Mouse (Mus musculus): ENCODE measurements around the gene Lzts3.

The Lzts3 gene

DNA sequence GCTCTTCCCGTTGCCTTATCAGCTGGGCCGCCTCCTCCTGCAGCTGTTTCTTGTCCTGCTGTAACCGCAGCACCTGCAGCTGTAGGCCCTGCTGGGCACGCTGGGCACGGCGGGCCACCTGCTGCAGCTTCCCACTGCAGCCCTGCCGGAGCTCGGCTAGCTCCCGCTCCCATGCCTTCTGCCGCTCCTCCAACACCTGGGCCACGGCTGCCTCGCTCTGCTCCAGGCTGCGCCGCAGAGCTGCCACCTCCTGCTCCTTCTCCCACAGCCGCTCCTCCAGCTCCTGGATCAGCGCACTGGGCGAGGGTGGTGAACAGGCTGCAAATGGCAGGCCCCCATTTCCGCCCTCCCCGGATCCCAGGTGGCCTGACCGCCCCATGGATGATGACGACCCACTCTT, 6.8 kb downstream of the Lzts3 start:
- DNase-seq (ENCODE audit: low read depth, low spot score), result peak; percentile 65

DNA sequence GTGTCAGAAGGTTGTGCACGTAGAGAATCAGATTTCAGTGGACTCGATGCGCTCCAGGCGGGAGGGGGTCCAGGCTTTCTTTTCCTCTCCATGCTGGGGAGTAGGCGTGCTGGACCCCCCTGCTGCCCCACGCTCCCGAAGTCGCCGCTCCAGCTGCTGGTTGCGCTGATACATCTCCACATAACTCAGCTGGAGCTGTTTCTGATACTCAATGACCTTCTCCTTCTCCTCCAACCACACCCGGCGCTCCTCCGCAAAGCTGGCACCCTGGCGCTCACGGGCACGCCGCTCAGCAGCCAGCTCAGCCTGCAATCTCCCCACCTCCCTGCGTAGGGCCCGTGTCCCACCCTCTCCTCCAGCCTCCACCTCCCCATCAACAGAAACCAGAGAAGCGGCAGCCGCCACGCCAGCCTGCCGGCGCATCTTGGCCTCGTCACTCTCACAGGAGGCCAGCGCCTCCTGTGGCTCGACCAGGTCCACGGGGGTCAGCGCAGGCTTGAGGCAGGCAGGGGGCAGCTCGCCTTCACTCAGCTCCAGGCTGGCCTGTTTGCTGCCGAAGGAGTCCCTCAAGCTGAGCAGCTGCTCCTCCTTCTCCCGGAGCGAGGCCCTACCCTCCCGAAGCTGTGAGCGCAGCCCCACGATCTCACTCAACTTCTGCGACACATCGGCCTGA, 7.7 kb downstream of the Lzts3 start:
- peak; percentile 48 for DNase-seq (ENCODE audit: low read depth, low spot score)

DNA sequence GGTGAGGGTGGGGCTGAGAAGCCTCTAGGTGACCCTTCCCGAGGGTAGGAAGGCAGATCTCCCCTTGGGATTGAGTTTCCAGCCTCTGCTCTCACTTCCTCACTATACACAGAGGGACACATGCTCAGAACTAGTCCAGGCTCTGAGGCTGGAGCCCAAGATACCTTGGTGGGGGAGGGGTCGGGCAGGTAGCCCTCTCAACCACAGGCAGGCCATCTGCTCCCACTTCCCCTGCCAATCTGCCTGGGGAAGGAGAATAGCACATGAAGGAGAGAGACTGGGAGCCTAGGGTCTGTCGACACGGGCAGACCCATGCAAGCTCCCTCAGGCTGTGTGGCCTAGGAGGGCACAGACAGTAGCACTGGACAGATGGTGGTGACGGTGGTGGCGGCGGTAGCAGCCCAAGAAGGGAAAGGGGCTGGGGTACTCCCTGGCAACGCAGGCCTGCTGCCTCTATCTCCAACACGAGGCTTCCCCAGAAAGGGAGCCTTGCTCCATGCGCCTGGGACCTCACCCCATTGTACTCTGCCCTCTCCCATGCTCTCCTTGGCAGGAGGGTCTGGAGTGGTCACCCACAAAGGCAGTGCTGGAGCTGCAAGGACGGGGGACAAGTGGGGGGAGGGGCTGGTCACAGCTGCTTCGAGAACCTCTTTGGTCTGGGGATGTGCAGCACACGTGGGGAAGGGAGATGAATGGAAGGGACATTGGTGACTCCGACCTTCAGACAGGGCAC, 8.4 kb downstream of the Lzts3 start:
- DNase-seq (ENCODE audit: low read depth, low spot score), result peak; percentile 20

DNA sequence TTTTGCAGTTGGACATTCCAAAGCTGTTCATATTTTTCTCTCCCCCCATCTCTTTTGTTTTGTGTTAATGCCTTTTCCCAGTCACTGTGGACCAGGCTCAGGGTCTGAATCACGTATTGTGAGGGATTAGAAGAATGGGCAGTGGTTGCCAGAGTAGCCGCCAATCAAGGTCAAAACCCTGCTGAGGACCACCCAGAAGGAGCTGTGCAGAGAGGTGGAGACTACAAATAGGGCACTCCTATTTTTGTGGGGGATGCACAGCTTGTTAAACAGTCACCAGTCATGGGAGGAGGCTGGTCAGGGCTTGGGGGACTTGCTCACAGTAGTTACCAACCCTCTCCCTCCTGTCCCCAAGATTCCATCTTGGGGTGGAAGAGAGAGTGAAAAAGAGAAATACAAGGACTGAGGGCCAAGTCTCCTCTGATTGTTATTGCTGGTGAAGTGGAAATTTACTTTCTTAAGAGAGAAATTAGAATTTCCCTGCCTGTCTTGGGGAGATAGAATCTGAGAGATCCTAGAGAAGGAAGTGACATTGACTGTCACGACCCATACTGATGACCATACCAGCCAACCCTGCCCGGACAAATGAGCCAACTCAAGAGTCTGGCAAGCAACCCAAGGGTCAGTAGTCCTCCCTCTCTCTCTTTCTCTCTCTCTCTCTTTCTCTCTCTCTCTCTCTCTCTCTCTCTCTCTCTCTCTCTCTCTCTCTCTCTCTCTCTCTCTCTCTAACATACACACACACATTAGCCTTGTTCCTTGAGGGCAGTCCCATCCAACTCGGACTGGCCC, 9.5 kb downstream of the Lzts3 start:
- DNase-seq (ENCODE audit: low read depth, low spot score), result peak; percentile 34

DNA sequence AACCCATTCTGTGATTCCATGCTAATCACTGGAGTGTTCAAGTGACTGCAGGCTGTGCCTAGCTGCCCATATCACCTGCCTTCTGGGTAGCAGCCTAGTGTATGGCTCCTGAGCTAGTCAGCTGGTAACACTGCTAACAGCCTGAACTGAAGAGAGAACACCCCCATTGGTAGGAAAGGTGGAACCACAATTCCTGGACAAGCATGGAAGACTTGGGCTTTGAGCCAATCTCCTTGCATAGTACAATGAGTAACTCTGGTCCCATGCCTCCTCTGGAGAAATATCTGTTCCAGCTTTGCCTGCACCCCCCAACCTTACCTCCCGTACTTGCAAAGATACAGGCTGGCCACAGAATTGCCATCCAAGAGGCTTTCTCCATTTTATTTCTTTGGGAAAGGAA, 10.2 kb downstream of the Lzts3 start:
- no peak for DNase-seq (ENCODE audit: low read depth, low spot score)

DNA sequence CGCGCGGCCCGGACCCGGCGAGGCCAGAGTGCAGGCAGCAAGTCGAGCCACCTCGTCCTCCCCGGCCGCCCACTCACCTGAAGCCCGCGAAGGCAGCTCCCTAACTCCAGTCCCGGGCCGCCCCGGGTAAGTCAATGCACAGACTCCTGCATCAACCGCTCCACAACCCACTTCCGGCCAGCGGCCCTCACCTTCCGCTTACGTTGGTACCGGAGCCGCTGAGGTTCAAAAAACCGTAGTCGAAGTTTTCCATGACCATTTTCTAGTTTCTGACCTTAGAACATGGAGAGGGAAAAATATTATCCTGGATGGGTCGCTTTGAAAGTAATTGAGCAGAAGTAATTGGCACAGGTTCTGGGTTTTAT, 12.8 kb downstream of the Lzts3 start, which contains the start of the genes Fastkd5 and Ubox5:
Fastkd5 (minus strand) TSS at position 189 of the 365 bp plus-strand sequence.
Ubox5 (minus strand) TSS at position 200 of the 365 bp plus-strand sequence.
- DNase-seq (ENCODE audit: low read depth, low spot score), result peak; percentile 84

DNA sequence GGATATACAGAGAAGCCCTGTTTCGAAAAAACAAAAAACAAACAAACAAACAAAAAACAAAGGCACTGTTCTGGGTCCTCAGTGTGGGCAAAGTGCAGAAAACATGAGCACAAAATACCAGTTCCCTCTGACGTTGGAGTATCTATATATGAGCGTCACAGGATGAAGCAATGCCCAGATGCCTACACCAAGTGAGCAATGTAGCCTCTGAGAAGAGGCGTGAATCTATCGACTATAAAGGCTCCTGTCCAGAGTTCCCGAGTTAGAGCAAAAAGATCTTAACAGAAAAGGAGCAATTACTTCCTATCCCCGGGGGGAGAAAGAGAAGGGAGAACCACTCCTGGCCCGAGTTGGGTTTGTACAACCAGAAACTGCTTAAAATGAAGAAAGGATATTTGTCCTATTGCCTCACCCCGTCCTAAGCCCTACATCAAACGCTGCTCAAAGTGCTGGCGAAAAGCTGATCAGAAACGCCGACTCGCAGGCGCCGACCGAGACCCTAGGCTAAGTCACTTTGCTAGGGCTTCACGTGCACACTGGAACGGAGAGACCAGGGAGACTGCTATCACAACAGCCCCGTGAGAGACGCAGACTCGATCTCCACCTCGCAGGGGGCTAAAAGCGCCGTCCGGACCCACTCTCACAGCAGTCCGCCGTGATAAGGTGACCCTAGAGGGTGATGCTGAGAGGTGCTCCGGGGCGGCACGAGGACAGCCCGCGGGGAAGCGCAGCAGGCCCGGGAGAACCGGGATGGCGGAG, 13.3 kb downstream of the Lzts3 start:
- peak; percentile 57 for DNase-seq (ENCODE audit: low read depth, low spot score)

GRCm38 (mm10) chr2:130628424-130628823, 14.2 kb downstream of the Lzts3 start:
- DNase-seq (ENCODE audit: low read depth, low spot score), result peak; percentile 84

DNA sequence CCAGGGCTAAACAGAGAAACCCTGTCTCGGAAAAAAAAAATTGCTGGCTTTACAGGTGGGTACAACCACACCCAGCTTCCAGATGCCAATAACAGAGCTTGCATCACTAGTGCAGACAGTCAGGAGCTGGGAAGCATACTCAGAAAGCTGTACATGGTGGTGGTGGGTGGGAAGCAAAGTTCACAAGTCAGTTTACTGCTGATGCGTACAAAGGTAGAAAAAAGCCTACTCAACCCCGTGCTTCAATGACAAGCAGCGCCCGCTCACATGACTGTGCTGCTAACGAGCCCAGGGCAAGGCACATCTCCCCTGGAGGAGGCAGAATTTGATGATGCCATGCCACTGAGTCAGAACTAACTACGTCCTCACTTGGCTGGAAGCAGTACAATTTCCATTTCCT, 23.6 kb downstream of the Lzts3 start:
- DNase-seq (ENCODE audit: low read depth, low spot score), result no peak

DNA sequence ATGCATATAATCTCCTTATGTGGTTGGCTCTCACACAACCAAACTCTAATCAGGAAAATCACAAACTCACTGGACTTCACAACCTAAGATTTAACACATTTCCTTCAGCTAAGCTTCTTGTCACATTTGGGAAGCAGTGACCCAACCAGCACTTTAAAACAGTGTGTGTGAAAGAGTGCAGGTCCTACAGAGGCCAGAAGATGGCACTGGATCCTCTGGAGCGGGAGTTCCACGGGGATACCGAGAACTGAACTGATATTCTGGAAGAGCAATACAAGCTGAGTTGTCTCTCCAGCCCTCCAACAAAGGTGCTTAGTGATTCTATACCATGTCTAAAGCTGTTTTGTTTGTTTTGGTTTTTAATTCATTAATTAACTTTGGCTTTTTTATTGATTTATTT, 29.5 kb downstream of the Lzts3 start:
- DNase-seq (ENCODE audit: low read depth, low spot score), result peak; percentile 69

GRCm38 (mm10) chr2:130602195-130602594, 40.4 kb downstream of the Lzts3 start:
- DNase-seq (ENCODE audit: low read depth, low spot score), result no peak

DNA sequence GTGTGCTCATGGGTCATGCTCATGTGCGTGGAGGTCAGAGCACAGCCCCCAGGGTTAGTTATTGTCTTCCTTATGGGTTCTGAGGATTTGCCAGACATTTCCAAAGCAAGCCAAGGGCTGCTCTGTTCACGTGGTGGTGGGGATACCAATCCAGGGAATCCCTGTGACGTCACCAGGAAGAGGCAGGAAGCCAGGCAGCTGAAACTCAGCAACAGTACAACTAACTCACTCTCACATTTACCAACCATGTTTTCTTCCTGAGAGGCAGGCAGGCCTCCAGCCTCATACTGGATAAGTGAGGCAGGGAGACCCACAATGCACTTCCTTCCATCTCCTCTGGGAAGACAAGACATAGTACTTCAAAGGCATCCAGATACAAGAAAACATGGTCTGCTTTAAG, 44.2 kb downstream of the Lzts3 start:
- no peak for DNase-seq (ENCODE audit: low read depth, low spot score)

- peak; percentile 51 for DNase-seq (ENCODE audit: low read depth, low spot score)
These were observed 45.0 kb downstream of the Lzts3 start for GRCm38 (mm10) chr2:130597601-130598010.

- DNase-seq (ENCODE audit: low read depth, low spot score), result no peak
These were observed 47.0 kb downstream of the Lzts3 start for GRCm38 (mm10) chr2:130595596-130595995.

GRCm38 (mm10) chr2:130591016-130591415, 51.6 kb downstream of the Lzts3 start:
- DNase-seq (ENCODE audit: low read depth, low spot score), result no peak

DNA sequence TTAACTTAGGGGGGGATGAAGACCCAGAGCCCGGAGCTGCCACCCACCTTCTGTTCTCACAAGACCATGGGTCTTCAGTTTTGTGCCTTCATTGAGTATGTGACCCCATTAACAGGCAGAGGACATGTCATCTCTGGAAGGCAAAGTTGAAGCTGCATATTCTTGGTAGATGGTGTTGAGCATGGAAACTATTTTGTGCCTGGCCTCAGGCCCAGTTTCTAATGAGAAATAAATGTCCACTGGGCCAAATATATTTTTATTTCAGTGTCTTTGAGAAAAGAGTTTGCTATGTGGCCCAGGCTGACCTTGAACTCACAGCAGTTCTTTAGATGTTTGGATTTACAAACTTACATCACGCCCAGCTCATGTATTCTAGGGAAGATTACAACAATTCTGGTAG, 52.8 kb downstream of the Lzts3 start:
- no peak for DNase-seq (ENCODE audit: low read depth, low spot score)

DNA sequence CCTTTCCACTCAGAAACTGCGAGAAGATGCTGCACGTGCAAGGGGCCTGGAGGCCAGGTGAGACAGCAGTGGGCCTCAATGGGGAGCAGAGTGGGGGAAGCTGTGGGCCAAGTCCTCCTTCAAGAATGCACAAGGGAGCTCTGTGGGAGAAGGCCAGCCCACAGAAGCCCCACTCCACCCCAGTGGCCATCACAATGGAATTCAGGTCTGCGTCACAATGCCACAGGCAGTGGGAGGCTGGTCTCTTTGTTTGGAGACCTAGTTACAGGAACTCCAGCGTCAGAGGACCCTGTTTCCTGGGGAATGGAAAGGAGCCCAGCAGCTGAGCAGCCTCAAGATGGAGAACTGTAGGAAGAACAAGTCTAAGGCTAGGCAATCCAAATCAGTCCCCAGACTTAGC, 53.4 kb downstream of the Lzts3 start:
- peak; percentile 46 for DNase-seq (ENCODE audit: low read depth, low spot score)

- no peak for DNase-seq (ENCODE audit: low read depth, low spot score)
These were observed 54.2 kb downstream of the Lzts3 start for GRCm38 (mm10) chr2:130588373-130588772.

DNA sequence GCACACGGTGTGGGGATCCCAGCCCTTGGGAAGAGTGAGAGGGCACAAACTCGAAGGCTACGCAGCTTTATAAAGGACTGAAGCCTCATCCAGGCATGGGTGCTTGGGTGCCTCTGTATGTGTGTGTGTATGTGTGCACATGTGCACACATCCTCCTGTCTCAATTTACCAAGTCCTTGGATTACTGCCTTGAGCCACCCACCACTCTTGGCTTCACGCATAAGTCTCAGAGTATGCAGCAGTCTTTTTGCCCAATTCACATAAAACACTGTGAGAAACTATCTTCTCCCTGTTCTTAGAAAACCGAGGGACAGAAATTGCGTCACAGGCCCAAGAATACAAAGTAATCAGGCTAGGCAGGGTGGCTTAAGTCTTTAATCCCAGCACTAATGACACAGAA, 56.6 kb downstream of the Lzts3 start:
- no peak for DNase-seq (ENCODE audit: low read depth, low spot score)

GRCm38 (mm10) chr2:130583902-130584560, 58.6 kb downstream of the Lzts3 start:
- DNase-seq (ENCODE audit: low read depth, low spot score), result no peak
